Mouse (Mus musculus) right cerebral cortex, postnatal 36 days (tissue): ENCODE results near the gene Ube2q1.
A peak's percentile ranks its signal among the peaks of the same experiment; 100 is the strongest.

Source experiments
- DNase-seq, 2 experiments: peaks; one replicate each; pipeline ENCODE4 v3.0.0; 2022; ENCODE audit warnings: low spot score in 2 of 2, mixed read lengths in 1 of 2

Ube2q1 gene

DNA sequence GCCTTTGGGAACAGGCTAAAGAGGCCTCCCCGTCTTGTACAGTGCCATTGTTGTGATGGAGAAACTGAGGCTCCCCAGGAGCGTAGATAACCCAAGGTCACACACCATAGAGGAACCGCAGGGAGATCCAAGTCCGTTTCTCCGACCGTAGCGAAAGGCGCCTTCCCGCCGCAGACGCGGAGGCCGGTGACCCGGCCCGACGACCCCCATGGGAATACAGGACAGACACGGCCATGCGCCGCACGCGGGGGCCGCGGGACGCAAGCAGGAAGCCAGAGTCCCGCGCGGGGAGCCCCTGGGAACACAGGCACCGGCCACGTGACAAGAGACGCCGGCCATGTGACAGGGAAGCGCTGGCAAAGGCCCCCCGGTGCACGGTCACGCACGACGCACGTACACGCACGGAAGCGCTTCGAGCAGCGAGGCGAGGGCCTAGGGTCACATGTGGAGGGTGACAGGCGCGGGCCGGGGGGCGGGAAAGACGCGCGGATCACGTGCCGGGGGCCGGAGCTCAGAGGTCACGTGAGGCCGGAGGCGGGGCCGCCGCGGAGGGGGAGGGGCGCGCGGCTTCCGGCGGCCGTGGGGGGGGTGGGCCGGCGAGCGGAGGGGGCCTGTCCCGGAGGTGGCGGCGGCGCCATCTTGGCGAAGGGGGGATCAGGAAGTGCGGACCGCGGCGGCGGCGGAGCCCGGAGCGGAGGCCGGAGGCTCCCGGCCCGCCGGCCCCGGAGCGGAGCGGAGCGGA, at the start of gene Ube2q1:
TSS of gene Ube2q1 (plus strand) at position 649 of the 742 bp plus-strand sequence.
- peak; percentile 98 for DNase-seq

DNA sequence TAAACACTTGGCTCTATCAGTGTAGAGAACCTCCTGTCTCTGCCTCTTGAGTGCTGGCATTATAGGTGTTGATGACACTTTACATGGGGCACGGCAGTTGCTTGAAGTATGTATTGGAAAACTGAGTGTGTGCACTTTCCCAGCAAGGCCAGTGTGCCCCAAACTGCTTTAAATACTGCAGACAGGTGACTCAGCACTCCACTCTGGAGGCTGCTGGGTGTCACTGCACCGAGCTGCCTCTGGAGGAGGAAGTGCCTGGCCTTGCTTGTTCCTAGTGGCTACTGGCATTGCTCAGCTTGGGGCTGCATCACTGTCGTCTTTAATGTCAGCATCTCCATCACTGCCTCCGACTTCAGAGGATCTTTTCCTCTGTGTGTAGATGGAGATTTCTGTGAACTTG, 46.4 kb upstream of the Ube2q1 start:
- DNase-seq: no peak

DNA sequence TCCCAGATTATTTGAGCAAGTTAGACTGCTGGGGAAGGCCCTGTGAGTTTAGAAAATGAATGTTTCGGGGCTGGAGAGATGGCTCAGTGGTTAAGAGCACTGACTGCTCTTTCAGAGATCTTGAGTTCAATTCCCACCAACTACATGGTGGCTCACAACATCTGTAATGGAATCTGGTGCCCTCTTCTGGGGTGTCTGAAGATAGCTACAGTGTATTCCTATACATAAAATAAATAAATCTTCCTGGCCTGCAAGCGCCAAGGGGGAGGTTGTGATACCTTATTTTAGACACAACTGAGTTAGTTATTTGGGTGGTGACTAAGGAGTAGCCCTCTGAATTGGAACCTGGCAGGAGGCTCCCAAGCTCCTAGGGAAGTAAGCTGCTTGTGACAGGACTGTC, 44.6 kb upstream of the Ube2q1 start:
- DNase-seq: no peak

DNA sequence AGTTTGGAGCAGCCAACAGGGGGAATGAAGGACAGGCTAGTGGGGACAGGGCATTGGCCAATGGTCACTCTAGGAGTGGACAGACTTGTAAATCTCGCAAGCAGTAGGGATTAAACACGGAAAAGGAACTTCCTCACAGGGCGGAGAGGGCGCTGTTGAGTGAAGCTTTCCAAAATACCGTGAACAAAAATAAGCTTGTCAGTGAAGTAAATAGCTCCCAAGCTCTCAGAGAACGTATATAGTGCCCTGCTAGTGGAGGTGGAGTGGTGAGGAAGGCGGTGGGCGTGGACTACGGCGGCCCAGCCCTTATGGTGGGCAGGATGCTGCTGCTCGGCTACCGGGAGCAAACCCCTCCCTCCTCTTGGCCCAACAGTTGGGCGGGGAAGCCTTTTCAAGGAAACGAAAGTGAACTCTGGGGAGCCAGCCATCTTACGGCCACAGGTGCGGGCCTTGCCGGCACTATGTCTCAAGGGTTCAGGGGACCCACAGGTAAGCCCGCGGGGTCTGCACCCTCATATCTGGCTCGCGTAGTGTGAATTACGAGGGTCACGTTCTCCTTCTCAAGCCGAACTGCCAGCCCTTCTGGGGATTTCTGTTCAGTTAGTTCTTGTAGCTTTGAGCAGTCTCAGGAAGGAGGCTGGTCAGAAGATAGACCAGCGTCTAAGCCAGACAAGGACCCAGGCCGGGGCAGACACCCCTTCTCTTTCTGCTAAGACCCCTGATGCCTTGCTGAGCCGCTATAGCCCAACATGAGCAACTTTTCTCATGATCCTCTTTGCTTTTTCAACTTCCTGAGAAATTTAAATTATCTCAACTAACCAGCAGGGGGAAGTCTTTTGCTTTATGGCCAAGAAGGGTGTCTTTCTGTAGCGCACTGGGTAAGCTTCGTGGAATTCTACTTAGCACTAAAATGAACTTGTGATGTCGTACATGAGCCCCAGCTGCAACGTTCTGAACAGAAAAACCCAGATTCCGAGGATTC, 42.8 kb upstream of the Ube2q1 start:
- peak; percentile 49 to 62 for DNase-seq

DNA sequence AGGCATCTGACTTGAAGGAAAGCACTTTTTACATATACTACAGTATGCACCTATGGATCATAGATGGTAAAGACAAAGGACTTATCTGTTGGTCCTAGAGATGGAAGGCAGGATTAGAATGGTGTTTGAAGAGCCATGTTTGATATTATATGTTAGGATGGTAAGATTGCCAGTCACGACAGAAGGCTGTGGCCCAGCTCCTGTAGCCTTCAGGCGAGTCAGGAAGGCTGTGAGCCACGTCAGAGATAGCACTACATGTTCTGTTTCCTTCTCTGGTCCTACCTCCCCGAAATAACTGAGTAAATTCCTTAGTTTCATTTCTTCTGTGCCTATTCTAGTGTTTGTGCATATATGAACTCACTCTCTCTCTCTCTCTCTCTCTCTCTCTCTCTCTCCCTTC, 41.3 kb upstream of the Ube2q1 start:
- no peak for DNase-seq

DNA sequence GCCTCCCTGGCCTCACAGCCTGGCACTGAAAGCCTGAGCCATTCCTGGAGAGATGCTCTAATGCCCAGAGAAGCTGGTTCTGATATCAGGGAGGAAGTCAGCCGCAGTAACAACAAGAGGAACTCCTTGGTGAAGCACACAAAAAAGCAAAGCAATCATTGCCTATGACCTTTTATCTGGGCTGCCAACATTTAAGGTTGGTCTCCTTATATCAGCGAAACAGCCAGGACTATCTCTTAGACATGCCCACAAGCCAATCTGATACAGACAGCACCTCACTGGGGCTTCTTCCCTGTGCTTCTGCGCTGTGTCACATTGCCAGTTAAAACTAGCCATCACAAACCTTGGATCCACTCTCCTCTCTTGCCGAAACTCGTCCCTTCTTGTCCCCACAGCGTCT, 34.9 kb upstream of the Ube2q1 start:
- no peak for DNase-seq

DNA sequence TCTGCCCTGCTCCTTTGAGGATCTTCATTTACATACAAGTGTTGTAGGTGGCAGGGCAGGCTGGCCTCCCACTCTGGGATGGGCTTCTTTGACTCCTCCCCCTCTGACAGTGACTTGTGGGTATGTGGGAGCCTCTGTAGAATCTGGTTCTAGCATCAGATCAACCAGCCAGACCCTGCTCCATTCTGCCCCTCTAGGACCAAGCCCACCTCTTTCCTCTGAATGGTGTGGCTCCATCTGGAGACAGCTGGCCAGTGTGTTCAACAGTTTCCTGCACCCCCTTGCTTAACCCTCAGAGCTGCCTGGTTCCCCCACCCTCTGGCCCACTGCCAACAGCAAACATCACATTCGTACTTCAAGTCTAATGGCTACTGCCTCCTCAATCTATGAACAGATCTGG, 21.1 kb upstream of the Ube2q1 start:
- no peak for DNase-seq

DNA sequence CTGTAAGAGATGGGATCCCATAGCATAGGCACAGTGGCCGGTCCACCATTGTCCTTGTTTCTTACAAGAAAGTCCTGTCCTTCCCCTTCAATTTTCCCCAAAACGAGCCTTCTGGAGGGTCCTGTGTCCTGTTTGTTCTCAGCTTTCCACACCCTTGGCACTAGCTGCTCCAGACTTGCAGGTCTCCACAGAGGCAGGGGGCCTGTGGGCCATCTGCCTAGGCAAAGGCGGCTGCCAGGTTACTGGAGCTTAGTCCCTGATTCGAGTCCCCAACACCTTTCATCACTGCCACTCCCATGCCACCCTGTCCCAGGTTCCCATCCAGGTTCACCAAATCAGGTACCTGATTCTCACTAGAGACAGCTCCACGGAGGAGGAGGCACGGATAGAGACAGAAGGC, 18.1 kb upstream of the Ube2q1 start:
- DNase-seq: no peak

DNA sequence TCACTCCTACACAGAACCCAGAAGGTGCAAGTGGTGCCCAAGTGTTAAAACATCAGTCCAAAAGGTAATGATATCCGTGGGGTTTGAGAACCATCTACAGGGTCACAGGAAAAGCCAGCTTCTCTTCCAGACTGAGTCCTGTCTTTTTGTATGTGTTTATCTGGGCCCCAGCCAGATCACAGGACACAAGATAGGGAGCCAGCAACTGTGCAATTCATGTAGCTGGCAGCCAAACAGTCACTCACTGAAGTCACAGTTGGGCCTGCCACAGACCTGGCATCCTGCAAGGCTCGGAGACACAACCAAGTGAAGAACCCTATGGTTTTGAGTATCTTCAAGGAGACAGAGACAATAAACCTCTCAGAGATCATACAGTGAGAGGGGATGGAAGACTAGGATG, 15.6 kb upstream of the Ube2q1 start:
- DNase-seq: no peak

DNA sequence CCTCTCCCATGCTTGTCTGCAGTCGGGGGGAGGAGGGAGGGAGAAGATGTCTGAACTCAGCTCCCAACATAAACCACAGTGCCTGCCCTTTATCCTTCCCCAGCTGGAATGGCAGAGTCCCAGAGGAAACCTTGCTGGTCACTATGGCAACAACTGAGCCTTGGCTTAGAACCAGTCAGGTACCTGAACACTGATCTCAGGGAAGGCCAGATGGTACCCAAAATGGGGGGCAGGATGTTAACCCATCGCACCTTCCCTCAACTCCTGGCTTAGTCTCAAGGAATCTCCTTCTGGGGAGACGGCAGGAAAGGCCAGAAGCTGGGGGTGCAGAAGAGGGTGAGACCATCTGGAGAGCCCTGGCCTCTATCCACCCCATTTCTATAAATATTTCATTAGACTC, 13.6 kb upstream of the Ube2q1 start:
- no peak for DNase-seq

DNA sequence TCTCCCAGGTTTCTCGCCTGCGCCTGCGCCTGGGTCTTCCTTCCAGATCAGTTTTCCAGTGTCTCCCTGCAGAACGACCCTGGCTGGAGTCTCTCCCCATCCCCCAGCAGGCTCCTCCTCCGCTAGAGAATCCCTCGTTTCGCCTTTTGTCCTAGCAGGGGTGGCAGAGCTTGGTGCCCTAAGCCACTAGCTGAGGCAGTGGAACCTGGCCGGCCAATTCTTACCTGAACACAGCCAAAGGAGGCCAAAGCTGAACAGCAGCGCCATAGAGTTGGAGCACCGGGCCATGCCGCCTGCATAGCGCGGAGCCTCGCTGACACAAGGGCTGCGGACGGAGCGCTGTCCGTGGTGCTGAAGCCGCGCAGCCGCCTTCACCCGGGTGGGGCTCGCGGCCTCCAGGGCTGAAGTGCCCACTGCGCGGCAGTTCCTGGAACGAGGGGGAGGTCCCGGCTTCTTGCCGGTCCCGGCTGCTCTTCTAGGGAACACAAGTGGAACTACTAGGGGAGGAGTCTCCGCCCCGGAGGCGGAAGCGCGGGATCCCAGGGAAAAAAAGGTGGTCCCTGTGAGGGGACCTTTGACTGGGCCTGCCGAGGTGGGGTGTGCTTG, 9.2 kb upstream of the Ube2q1 start, which contains the start of gene Chrnb2:
TSS of gene Chrnb2 (minus strand) at position 514 of the 606 bp plus-strand sequence.
- DNase-seq: peak in 1 of 2 experiments; percentile 44

DNA sequence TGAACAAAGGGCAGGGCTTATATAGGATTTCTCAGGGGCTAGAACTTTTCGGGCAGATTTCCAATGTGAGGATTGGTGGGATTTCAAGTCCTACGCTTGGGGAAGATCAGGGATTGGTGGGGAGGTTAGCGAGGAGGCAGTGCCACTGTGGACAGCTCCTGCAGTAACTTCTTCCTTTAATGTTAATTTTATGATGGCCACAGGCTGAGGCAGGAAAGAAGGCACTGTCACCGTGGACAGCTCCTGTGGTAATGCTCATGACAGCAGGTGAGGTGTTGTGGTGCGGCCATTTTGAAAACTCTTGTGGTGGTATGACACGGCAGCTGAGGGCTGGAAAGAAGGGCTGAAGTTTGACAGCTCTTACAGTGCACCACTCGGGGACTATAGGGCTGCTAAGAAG, 3.8 kb upstream of the Ube2q1 start:
- DNase-seq: no peak

DNA sequence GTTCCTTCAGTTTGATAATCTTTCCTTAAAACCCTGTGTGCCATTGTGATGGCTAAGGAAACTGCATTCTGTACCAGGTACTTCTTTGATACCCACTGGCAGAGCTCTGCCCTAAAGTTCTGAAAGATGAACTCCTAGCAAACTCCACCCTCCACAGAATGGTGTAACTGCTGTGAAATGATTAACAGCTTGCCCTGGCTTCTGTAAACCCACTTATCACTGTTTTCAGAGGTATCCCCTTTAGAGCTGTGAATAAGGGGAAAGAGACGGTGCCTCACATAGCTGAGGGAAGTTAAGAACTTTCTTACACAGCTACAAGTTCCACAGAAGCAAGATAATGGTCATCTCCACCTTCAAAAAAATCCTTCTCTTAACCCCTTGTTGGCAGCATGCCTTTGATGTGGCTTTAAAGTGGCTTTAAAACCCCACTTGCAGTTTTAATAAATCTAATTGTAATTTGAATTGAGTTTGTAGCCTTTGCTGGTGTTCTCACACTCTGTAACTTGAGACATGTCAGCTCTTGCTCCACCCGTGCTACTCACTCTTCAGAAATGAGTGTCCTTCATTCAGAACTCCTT, 2.9 kb upstream of the Ube2q1 start:
- no peak for DNase-seq

DNA sequence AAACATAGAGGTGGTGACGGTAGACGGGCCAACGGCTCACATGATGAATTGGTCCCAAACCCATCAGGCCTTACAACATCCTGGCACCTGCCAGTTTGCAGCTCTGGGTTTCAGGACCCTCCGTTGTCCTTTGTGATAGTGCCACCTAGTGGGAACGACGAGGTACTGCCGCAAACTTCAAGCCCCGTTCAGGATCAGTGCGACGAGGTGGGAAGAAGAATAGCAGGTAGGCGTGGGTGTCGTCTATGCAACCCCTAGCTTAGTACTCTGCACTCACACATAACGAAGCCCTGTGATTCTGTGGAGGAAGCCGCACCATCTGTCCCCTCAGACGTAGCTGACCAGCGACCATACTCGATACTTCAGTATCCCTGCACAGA, 838 bp upstream of the Ube2q1 start:
- DNase-seq: peak; percentile 67 to 69

DNA sequence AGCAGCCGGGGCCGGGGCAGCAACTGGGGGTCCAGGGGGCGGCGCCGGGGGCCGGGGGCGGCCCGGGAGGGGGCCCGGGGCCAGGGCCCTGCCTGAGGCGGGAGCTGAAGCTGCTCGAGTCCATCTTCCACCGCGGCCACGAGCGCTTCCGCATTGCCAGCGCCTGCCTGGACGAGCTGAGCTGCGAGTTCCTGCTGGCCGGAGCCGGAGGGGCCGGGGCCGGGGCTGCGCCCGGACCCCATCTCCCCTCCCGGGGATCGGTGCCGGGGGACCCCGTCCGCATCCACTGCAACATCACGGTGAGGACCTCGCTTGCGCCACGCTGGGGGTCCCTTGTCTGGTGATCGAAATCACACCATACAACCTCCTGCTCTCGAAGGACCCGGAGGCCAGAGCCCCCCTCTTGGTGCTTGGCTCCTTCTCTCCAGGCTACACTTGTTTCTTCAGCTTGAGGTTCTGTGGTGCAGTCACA, 360 bp downstream of the Ube2q1 start:
- no peak for DNase-seq

DNA sequence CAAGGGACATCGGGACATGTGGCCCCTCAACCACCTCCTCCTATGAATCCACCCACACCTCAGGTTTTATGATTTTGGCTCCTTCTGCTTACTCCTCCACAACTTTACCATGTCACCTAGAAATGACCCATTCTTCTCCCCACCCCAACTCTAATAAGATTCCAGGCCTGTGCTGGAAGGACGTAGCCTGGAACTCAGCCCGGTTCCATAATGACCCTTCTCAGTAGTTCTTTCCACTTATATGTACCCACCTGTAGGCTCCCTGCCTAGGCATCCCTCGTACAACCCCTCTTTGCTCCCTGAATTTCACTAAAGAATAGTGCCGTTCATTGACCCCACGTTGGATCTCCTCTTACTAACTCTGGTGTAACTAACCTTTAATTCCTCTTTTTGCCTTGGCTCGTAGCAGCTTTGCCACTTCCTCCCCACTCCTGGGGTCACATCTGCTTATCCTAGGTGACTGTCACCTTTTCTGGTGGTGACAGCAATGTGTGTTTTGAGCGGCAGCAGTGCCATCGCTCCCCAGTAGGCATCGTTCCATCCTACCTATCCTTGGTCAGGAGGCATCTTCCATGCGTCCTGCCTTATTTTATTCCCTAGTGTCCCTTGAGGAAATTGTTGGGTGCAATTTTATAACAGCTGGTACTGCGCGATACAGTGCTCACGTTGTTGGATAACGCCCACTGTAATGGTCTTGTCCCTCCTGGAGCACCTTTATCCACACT, 982 bp downstream of the Ube2q1 start:
- DNase-seq: no peak

DNA sequence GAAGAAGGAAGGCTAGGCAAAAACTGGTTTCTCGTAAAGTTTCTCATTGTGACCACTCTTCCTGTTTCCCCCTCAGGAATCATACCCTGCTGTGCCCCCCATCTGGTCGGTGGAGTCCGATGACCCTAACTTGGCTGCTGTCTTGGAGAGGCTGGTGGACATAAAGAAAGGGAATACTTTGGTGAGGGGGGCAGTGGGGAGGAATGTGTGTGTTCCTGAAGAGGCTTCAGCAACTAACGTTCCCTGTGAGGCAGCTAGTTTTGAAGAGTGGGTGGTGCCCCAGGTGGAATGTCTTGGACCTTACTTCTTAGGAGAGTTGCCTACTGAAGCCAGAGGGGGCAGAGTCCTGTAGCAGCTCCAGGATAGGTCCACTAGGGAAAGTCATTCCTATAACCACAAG, 2.6 kb downstream of the Ube2q1 start:
- no peak for DNase-seq

DNA sequence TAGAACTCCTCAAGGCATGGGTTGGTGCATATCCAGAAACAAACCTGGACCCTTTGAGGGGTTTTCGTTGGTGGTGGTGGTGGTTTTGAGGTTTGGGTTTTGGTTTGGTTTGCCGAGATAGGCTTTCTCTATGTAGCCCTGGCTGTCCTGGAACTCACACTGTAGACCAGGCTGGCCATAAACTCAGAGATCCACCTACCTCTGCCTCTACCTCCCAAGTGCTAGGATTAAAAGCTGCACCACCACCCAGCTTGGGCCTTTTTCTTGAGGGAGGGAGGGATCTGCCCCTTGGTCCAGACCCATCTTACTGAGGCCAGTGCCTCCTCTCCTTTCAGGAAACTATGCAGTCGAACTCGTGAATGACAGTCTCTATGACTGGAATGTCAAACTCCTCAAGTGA, 6.7 kb downstream of the Ube2q1 start:
- DNase-seq: no peak

DNA sequence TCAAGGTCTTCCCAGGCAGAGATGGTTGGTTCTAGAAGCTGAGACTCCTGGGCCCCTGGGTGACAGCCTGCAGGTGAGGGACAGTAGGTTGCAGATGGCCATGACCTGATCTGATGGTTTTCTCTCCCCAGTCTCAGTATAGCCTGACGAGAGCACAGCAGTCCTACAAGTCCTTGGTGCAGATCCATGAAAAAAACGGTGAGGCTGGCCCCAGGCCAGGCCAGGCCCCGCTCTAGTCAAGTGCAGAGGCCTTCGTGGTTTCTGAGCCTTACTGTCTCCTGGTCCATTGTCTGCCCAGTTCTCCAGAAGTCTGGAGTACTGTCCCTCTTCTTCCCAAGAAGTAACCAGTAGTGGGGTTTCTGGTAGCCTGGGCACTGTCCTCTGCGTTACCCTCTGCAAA, 8.2 kb downstream of the Ube2q1 start:
- no peak for DNase-seq

DNA sequence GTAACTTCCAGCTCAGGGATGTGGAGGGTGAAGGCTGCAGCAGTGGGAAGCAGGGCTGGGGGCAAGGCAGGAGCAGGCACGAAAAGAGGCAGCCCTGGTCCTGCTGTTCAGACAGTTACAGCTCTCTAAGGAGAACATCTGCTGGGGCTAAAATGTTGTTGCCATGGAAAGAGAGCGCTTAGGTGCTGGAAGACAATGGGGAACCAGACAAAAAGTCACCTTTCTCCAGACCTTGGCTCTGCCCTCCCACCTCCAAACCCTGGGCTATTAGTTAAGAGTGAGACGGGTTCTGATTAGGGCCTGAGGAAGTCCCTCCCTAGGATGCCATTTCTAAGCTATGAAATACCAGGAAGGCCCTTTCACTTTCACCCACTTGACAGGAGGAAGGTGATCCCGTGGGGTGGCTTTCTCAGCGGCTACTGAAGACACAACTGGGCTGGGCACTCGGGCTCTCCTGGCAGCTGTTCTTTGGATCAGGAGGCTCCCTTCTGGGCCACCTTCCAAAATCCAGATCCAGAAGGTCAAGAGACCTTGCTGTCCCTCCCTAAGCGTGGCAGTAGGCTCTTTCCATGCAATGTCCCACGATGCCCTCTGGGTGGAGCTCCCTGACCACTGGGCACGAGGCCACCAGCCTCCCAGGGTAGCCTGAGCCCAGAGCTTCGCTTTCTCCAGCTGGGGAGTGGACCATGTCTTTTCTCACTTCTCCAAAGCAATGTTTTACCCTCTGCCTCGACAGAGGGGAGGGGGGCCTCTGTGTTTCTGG, 11.8 kb downstream of the Ube2q1 start:
- DNase-seq: no peak

DNA sequence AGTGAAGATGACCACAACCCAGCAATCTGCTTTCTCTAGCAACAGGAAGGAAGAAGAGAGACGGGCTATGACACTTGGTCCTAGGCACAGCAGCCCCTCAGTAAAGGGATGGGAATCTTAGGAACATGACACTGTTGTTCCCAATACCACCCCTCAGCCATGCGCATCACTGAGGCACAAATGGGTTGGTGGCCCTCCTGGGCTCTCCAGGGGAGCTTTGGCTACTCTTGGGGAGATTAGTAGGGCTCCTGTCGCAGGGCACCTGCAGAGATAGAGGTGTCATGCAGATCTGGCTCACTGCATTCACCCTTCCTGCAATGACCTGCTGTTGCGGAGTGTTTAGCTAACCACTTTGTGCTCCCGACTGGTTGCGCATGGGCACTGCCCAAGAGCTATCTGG, 12.9 kb downstream of the Ube2q1 start:
- DNase-seq: no peak
